8 mouse cellular contexts compared by ENCODE assay signal in genomic region chr11:117963091-117963793, GRCm38 (mm10). TPM values are rescaled to one million over a fixed set of nuclear protein-coding genes. Genes with fewer than 3 reads are reported as not detected.
DNase-seq lines count a peak whose midpoint lies in the region; ATAC-seq and TF ChIP-seq lines count a peak whose summit lies in the region.

No protein-coding gene starts in this region.

- no peak for TF ChIP-seq CTCF in liver, embryonic 14.5 days (IDR thresholded peaks at IDR 0.05; ENCODE audit: low read depth)
- TF ChIP-seq CTCF in stomach, postnatal 0 days (IDR thresholded peaks at IDR 0.05; ENCODE audit: low read depth) = peak; percentile 40

- peaks cover 20% of the 10 kb centered on the region for H3K27me3 ChIP-seq in heart, embryonic 15.5 days
- peaks cover 35% of the 10 kb centered on the region for H3K27me3 ChIP-seq in liver, embryonic 14.5 days (ENCODE audit: control insufficient read depth, insufficient read depth, low read length)
- peaks cover 25% of the 10 kb centered on the region for H3K27me3 ChIP-seq in neural tube, embryonic 11.5 days (ENCODE audit: control insufficient read depth, insufficient read depth, low read length)
- H3K27me3 ChIP-seq in stomach, postnatal 0 days (ENCODE audit: control insufficient read depth, insufficient read depth, low read length) = no peaks in the 10 kb centered on the region

- WGBS in heart, embryonic 15.5 days = under 1% methylated on average over 40 of the region's 40 CpGs
- WGBS in liver, embryonic 14.5 days (ENCODE audit: insufficient replicate concordance) = 1% methylated on average over 40 of the region's 40 CpGs
- WGBS in neural tube, embryonic 11.5 days = under 1% methylated on average over 40 of the region's 40 CpGs
- WGBS in stomach, postnatal 0 days = under 1% methylated on average over 40 of the region's 40 CpGs

- peak overlapping the region; percentile 90 for H3K27ac ChIP-seq in brown adipose tissue, adult 24 weeks (replicated peaks; ENCODE audit: low read depth, low read length)
- H3K27ac ChIP-seq in heart, embryonic 15.5 days = peak overlapping the region; percentile 89
- H3K27ac ChIP-seq in liver, embryonic 14.5 days = no peak overlapping the region
- H3K27ac ChIP-seq in neural tube, embryonic 11.5 days (ENCODE audit: low read depth, low read length) = peak overlapping the region; percentile 9; the same call in 1 of the 2 replicates
- peak overlapping the region; percentile 94 for H3K27ac ChIP-seq in stomach, postnatal 0 days (replicated peaks)

- H3K36me3 ChIP-seq in heart, embryonic 15.5 days = no peaks in the 10 kb centered on the region
- H3K36me3 ChIP-seq in liver, embryonic 14.5 days (replicated peaks; ENCODE audit: control insufficient read depth, insufficient read depth, low read depth) = peaks cover 9% of the 10 kb centered on the region
- H3K36me3 ChIP-seq in neural tube, embryonic 11.5 days (ENCODE audit: control insufficient read depth, insufficient read depth, low read length) = no peaks in the 10 kb centered on the region
- peaks cover 8% of the 10 kb centered on the region for H3K36me3 ChIP-seq in stomach, postnatal 0 days (ENCODE audit: control insufficient read depth, insufficient read depth, low read length)

- H3K4me3 ChIP-seq in brown adipose tissue, adult 24 weeks (ENCODE audit: insufficient read depth, low read depth, low read length) = peak overlapping the region; percentile 55
- H3K4me3 ChIP-seq in heart, embryonic 15.5 days = peak overlapping the region; percentile 44
- peak overlapping the region; percentile 25 to 35 for H3K4me3 ChIP-seq in liver, embryonic 14.5 days (ENCODE audit: insufficient read depth in 1 of 2, low read depth in 2 of 2, low read length in 2 of 2)
- H3K4me3 ChIP-seq in neural tube, embryonic 11.5 days (ENCODE audit: low read depth, low read length) = peak overlapping the region; percentile 29
- peak overlapping the region; percentile 36 for H3K4me3 ChIP-seq in stomach, postnatal 0 days (ENCODE audit: low read depth, low read length)

- DNase-seq in CD4-positive, CD25-positive, alpha-beta regulatory T cell, adult 2 months (ENCODE audit: low read depth, low spot score) = peak; percentile 95
- peak; percentile 94 for DNase-seq in fibroblast of lung, adult 2 months (ENCODE audit: low read depth)
- peak; percentile 99 for DNase-seq in kidney, postnatal 25 days
- peak; percentile 72 to 83 (median 77) for DNase-seq in liver, embryonic 14.5 days (ENCODE audit: low read depth in 3 of 3, low spot score in 3 of 3)
- DNase-seq in neural tube, embryonic 11.5 days (ENCODE audit: low spot score) = peak; percentile 97
- DNase-seq in stomach, postnatal 0 days (ENCODE audit: low spot score) = peak; percentile 99

- no peaks in the 10 kb centered on the region for H3K9me3 ChIP-seq in heart, embryonic 15.5 days (replicated peaks)
- no peaks in the 10 kb centered on the region for H3K9me3 ChIP-seq in liver, embryonic 14.5 days (ENCODE audit: control insufficient read depth, low read length)
- H3K9me3 ChIP-seq in neural tube, embryonic 11.5 days (ENCODE audit: control insufficient read depth, low read length) = no peaks in the 10 kb centered on the region
- H3K9me3 ChIP-seq in stomach, postnatal 0 days (ENCODE audit: control insufficient read depth, low read length) = no peaks in the 10 kb centered on the region

- H3K4me1 ChIP-seq in brown adipose tissue, adult 24 weeks (ENCODE audit: control insufficient read depth, insufficient read depth, insufficient read length, low read length) = peaks cover 42% of the 10 kb centered on the region
- peaks cover 84% of the 10 kb centered on the region for H3K4me1 ChIP-seq in heart, embryonic 15.5 days (replicated peaks)
- H3K4me1 ChIP-seq in liver, embryonic 14.5 days (replicated peaks; ENCODE audit: control insufficient read depth in 2 of 2, insufficient read depth in 2 of 2, low read length in 1 of 2) = peaks cover 3 to 36% of the 10 kb centered on the region in 2 experiments; a peak in 3 of 4 replicates
- peaks cover 56% of the 10 kb centered on the region for H3K4me1 ChIP-seq in neural tube, embryonic 11.5 days (ENCODE audit: control insufficient read depth, insufficient read depth, low read length)
- H3K4me1 ChIP-seq in stomach, postnatal 0 days (replicated peaks; ENCODE audit: control insufficient read depth, insufficient read depth) = peaks cover 22% of the 10 kb centered on the region

- no peak for TF ChIP-seq EP300 in liver, embryonic 14.5 days (IDR thresholded peaks at IDR 0.05; ENCODE audit: low read depth)
- TF ChIP-seq EP300 in stomach, postnatal 0 days (optimal IDR thresholded peaks at IDR 0.05) = no peak

- peak; percentile 90 for ATAC-seq in heart, embryonic 15.5 days (replicated peaks; ENCODE audit: insufficient number of reproducible peaks, insufficient read depth, low FRiP score, low read depth)
- peak; percentile 80 for ATAC-seq in liver, embryonic 14.5 days (ENCODE audit: insufficient read depth)
- peak; percentile 86 for ATAC-seq in neural tube, embryonic 11.5 days (ENCODE audit: insufficient read depth, low FRiP score, low TSS enrichment)
- ATAC-seq in stomach, postnatal 0 days (ENCODE audit: low FRiP score, low TSS enrichment) = peak; percentile 89

- H3K4me2 ChIP-seq in heart, embryonic 15.5 days = peak overlapping the region; percentile 73
- peak overlapping the region; percentile 65 for H3K4me2 ChIP-seq in liver, embryonic 14.5 days (ENCODE audit: low read depth)
- H3K4me2 ChIP-seq in neural tube, embryonic 11.5 days (ENCODE audit: low read depth) = peak overlapping the region; percentile 54
- peak overlapping the region; percentile 73 for H3K4me2 ChIP-seq in stomach, postnatal 0 days (replicated peaks; ENCODE audit: low read depth)

- peak overlapping the region; percentile 48; the same call in 1 of the 2 replicates for H3K9ac ChIP-seq in heart, embryonic 15.5 days
- no peak overlapping the region; the same call in 1 of the 2 replicates for H3K9ac ChIP-seq in liver, embryonic 14.5 days (replicated peaks)
- peak overlapping the region; percentile 31 for H3K9ac ChIP-seq in neural tube, embryonic 11.5 days (ENCODE audit: low read length)
- H3K9ac ChIP-seq in stomach, postnatal 0 days (ENCODE audit: low read length) = peak overlapping the region; percentile 43

RNA-seq across cellular contexts. Expression of gene Socs3, which starts 6.6 kb away (rescaled TPM):
- polyA plus RNA-seq in brown adipose tissue, adult 24 weeks (2012; ENCODE audit: insufficient read depth, insufficient read length, missing spikeins) = 2.5 and 6.6 TPM in 2 replicates
- polyA plus RNA-seq in heart, embryonic 15.5 days (2015; fragmentation: Nextera tagmentation; extraction: Ambion mirVana) = 6.7 and 10.9 TPM in 2 replicates
- 6.5 and 7.0 TPM in 2 replicates for polyA plus RNA-seq in liver, embryonic 14.5 days (2012; rRNA removed)
- 2.2 and 2.7 TPM in 2 replicates for polyA plus RNA-seq in liver, embryonic 14.5 days (2014; fragmentation: Nextera tagmentation; extraction: Ambion mirVana)
- polyA plus RNA-seq in neural tube, embryonic 11.5 days (2014; fragmentation: Nextera tagmentation; extraction: Ambion mirVana) = 3.7 and 5.1 TPM in 2 replicates
- 13.5 and 15.7 TPM in 2 replicates for polyA plus RNA-seq in stomach, postnatal 0 days (2015; fragmentation: Nextera tagmentation; extraction: Ambion mirVana)

RNA-seq across cellular contexts. Expression of gene Pgs1, which starts 22.9 kb away (rescaled TPM):
- polyA plus RNA-seq in brown adipose tissue, adult 24 weeks (2012; ENCODE audit: insufficient read depth, insufficient read length, missing spikeins) = 13.1 and 15.3 TPM in 2 replicates
- polyA plus RNA-seq in heart, embryonic 15.5 days (2015; fragmentation: Nextera tagmentation; extraction: Ambion mirVana) = 21.9 and 26.8 TPM in 2 replicates
- 11.9 and 12.9 TPM in 2 replicates for polyA plus RNA-seq in liver, embryonic 14.5 days (2012; rRNA removed)
- polyA plus RNA-seq in liver, embryonic 14.5 days (2014; fragmentation: Nextera tagmentation; extraction: Ambion mirVana) = 11.2 and 12.1 TPM in 2 replicates
- 40.9 and 45.9 TPM in 2 replicates for polyA plus RNA-seq in neural tube, embryonic 11.5 days (2014; fragmentation: Nextera tagmentation; extraction: Ambion mirVana)
- 28.7 and 29.4 TPM in 2 replicates for polyA plus RNA-seq in stomach, postnatal 0 days (2015; fragmentation: Nextera tagmentation; extraction: Ambion mirVana)
